Mouse (Mus musculus): ENCODE data around the gene Efemp1. TPM values are rescaled to one million over a fixed set of nuclear protein-coding genes. Genes with fewer than 3 reads are reported as not detected.
A peak's percentile ranks its signal among the peaks of the same experiment; 100 is the strongest.

Efemp1 gene
- polyA plus RNA-seq, 1 experiment from 2014 or later: 58.8 TPM

DNA sequence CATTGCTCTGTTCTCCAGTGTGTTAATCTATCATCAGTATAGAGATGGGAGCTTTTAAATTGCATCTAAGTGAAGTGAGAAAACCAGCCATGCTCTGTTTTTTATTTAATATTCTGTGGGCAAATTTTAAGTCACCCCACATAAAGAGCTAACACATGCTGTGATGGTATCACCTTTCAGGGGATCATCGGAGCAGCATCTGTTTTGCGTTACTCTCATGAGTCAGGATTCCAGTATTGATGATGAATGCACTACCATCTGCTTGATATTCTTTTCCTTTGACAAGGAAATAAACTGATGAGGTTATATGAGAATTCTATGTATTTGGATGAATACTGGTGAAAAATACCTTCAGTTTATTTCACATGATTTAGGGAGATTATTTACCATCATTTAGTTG, 16.1 kb downstream of the Efemp1 start:
- WGBS: 19% methylated on average over 2 of the region's 2 CpGs
- Histone ChIP-seq H3K27me3 (no peaks in the 10 kb centered on the region), H3K9me3 (no peaks in the 10 kb centered on the region), H3K36me3 (no peaks in the 10 kb centered on the region), H3K9ac (no peak overlapping the region), H3K4me3 (no peak overlapping the region), H3K4me1 (peaks cover 6% of the 10 kb centered on the region; the same call in 1 of the 2 replicates), H3K27ac (peak overlapping the region; percentile 26; the same call in 1 of the 2 replicates), H3K4me2 (replicated peaks) (no peak overlapping the region)
- ATAC-seq (ENCODE audit: insufficient number of reproducible peaks, insufficient read depth, low FRiP score, low TSS enrichment): no peak

DNA sequence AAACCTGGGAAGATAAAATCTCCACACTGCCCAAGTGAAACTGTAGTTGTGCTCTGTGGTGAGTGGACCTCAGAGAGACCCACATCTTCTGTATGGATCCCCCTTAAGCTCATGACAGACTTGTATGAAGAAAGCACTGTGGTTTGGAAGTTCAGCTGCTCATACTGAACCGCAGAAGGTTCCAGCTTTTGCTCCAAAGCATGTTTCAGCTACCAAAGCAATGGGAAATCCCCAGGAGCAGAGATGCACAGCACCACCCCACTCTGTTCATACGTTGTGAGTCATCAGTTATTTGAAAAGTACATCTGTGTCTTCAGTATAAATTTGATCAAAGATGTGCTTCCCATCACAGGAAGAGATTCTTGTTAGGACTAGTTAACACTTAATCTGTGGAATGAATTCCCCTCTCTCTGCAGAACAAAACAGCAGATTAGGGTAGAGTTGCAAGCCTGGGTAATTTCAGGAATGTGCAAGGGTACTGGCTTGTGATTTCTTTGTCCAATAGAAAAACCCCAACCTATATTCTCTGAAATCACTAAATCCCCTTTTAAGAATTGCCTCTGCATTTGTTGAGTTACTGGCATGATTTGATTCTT, 28.5 kb downstream of the Efemp1 start:
- 49% methylated on average over 2 of the region's 2 CpGs for WGBS

DNA sequence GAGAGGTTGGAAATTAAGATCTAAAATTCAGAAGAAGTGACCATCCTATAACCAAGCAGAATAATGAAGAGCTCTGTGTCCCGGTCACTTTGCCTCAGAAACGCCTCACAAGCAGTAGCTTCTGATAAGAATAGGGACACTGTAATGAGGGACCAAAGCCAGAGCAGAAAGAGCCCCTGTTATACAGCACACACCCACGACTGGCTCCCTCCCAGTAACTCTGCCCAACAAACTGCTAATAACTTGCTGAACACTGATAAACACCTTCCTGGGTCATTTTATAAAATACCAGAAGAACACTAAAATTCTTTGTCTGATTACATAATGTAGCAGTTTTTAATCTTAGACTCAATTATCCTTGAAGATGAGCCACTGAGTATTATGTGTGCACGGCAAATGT, 30.1 kb downstream of the Efemp1 start:
- no peak overlapping the region for H3K9ac ChIP-seq
- H3K4me1 ChIP-seq: no peaks in the 10 kb centered on the region
- no peak overlapping the region for H3K4me2 ChIP-seq (replicated peaks)
- no peak for ATAC-seq (ENCODE audit: insufficient number of reproducible peaks, insufficient read depth, low FRiP score, low TSS enrichment)
- H3K9me3 ChIP-seq: no peaks in the 10 kb centered on the region
- H3K27me3 ChIP-seq: no peaks in the 10 kb centered on the region
- 39% methylated on average over 4 of the region's 4 CpGs for WGBS
- no peaks in the 10 kb centered on the region for H3K36me3 ChIP-seq
- no peak overlapping the region for H3K4me3 ChIP-seq
- H3K27ac ChIP-seq: no peak overlapping the region

More for the DNA sequence above, 28.5 kb downstream of the Efemp1 start:
- Histone ChIP-seq H3K4me1 (no peaks in the 10 kb centered on the region), H3K36me3 (no peaks in the 10 kb centered on the region), H3K9ac (no peak overlapping the region), H3K4me2 (replicated peaks) (no peak overlapping the region), H3K27ac (no peak overlapping the region; the same call in 1 of the 2 replicates), H3K9me3 (no peaks in the 10 kb centered on the region), H3K4me3 (no peak overlapping the region), H3K27me3 (no peaks in the 10 kb centered on the region)
- no peak for ATAC-seq (ENCODE audit: insufficient number of reproducible peaks, insufficient read depth, low FRiP score, low TSS enrichment)

DNA sequence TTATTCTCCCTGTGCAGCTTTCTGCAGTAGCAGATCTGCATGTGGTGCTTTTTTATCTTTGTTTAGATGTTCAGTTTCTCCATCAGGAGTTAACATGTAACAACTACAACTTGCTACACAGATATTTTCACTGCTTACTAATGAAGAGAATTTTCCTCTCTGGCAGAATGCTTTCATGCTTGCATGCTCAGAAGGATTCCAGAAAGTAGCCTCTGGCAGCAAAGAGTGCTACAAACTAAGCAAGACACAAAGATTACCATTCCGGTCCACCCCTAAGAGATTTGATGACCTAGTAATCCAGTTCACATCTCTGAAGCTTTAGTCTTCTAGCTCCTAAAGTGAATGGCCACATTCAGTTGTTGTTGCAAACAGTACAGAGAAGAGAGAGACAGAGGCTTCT, 36.5 kb downstream of the Efemp1 start:
- Histone ChIP-seq H3K27me3 (no peaks in the 10 kb centered on the region), H3K27ac (no peak overlapping the region), H3K4me2 (replicated peaks) (no peak overlapping the region), H3K9me3 (no peaks in the 10 kb centered on the region), H3K4me1 (no peaks in the 10 kb centered on the region), H3K36me3 (no peaks in the 10 kb centered on the region), H3K4me3 (no peak overlapping the region), H3K9ac (no peak overlapping the region)
- 69% methylated on average over 1 of the region's 1 CpGs for WGBS
- ATAC-seq (ENCODE audit: insufficient number of reproducible peaks, insufficient read depth, low FRiP score, low TSS enrichment): no peak

DNA sequence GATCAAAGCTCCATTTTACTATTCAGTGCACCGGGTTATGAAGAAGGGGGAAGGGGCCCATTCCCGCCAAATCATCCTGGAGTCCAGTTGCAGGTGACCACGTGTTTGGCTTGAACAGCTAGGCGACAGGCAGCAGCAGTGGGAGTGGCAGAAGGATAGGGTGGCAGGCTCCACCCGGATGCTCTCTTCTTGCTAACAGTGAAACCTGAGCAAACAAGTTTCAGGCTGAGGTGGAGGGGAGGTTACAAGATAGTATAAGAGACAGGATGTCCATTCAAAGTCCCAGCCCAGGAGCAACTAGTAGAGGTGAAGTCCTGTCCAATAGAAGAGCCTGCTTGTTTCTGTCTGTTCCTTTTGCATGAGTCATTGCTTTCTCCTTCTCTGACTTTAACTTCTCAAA, 38.5 kb downstream of the Efemp1 start:
- no peak overlapping the region for H3K4me3 ChIP-seq
- no peaks in the 10 kb centered on the region for H3K4me1 ChIP-seq
- WGBS: 56% methylated on average over 5 of the region's 5 CpGs
- no peaks in the 10 kb centered on the region for H3K36me3 ChIP-seq
- no peak overlapping the region for H3K4me2 ChIP-seq (replicated peaks)
- no peak overlapping the region for H3K9ac ChIP-seq
- H3K9me3 ChIP-seq: no peaks in the 10 kb centered on the region
- H3K27me3 ChIP-seq: no peaks in the 10 kb centered on the region
- no peak for ATAC-seq (ENCODE audit: insufficient number of reproducible peaks, insufficient read depth, low FRiP score, low TSS enrichment)
- H3K27ac ChIP-seq: no peak overlapping the region

DNA sequence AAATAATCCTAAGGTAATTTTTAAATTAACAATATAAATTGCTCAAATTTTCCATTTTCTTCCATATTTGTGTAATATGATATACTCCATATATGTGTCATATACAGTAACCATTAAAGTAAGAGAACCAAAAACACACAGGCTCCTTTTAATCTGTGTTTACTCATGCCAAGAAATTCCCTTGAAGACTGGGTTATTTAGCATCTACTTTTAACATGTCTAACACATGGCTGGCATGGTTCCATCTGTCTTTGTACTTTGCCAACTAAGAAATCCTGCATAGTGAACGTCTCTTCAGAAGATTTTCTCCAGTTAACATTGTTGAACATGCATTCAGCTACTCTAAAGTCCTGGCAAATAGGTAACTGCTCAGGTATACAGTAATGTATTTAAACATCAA, 46.4 kb downstream of the Efemp1 start:
- H3K4me3 ChIP-seq: no peak overlapping the region
- H3K9ac ChIP-seq: no peak overlapping the region
- no peaks in the 10 kb centered on the region for H3K9me3 ChIP-seq
- no peaks in the 10 kb centered on the region for H3K36me3 ChIP-seq
- 55% methylated on average over 1 of the region's 1 CpGs for WGBS
- H3K27ac ChIP-seq: no peak overlapping the region
- no peak overlapping the region for H3K4me2 ChIP-seq (replicated peaks)
- no peaks in the 10 kb centered on the region for H3K4me1 ChIP-seq
- no peak for ATAC-seq (ENCODE audit: insufficient number of reproducible peaks, insufficient read depth, low FRiP score, low TSS enrichment)
- no peaks in the 10 kb centered on the region for H3K27me3 ChIP-seq

DNA sequence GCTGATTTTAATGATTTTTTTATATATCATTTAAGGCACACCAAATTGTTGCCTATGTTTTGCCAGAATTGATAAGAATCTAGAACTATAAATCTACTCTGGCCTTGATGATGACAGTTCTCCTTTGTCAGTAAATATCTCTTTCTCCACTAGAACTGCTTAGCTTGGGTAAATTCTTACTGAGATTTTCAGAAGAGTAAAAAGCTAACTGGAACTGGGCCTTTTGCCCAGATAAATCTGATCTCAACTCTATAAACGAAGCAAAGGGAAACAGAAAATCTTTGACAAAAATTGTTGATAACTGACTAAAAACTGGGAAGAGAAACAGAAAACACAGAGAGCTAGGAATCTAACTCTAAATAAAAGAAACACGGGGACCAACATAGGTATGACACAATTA, 51.6 kb downstream of the Efemp1 start:
- Histone ChIP-seq H3K36me3 (no peaks in the 10 kb centered on the region), H3K4me1 (no peaks in the 10 kb centered on the region), H3K4me3 (no peak overlapping the region), H3K27ac (no peak overlapping the region), H3K9ac (no peak overlapping the region), H3K27me3 (no peaks in the 10 kb centered on the region), H3K4me2 (replicated peaks) (no peak overlapping the region), H3K9me3 (no peaks in the 10 kb centered on the region)
- no peak for ATAC-seq (ENCODE audit: insufficient number of reproducible peaks, insufficient read depth, low FRiP score, low TSS enrichment)
- WGBS: 89% methylated on average over 2 of the region's 2 CpGs

DNA sequence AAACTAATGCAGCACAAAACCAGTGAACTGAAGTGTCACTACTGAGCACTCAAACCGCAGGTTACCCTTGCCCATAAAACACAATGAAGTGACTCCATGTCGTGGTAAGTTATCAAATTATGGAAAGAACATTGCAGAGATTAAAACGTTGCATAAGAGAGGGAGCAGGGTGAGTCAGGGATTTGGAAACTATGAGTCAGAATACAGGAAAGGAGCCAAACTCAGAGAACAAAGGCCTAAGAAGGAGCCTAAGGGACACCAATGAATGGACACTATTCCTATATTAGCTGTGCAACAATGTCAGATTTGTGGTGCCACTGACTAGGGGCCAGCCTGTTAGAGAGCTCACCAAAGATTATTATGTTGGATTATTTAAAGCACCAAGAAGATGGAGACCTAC, 53.3 kb downstream of the Efemp1 start:
- H3K27ac ChIP-seq: no peak overlapping the region
- ATAC-seq (ENCODE audit: insufficient number of reproducible peaks, insufficient read depth, low FRiP score, low TSS enrichment): no peak
- no peaks in the 10 kb centered on the region for H3K4me1 ChIP-seq
- no peak overlapping the region for H3K4me2 ChIP-seq (replicated peaks)
- no peaks in the 10 kb centered on the region for H3K36me3 ChIP-seq
- 80% methylated on average over 3 of the region's 3 CpGs for WGBS
- H3K4me3 ChIP-seq: no peak overlapping the region
- H3K9me3 ChIP-seq: no peaks in the 10 kb centered on the region
- no peak overlapping the region for H3K9ac ChIP-seq
- H3K27me3 ChIP-seq: no peaks in the 10 kb centered on the region

DNA sequence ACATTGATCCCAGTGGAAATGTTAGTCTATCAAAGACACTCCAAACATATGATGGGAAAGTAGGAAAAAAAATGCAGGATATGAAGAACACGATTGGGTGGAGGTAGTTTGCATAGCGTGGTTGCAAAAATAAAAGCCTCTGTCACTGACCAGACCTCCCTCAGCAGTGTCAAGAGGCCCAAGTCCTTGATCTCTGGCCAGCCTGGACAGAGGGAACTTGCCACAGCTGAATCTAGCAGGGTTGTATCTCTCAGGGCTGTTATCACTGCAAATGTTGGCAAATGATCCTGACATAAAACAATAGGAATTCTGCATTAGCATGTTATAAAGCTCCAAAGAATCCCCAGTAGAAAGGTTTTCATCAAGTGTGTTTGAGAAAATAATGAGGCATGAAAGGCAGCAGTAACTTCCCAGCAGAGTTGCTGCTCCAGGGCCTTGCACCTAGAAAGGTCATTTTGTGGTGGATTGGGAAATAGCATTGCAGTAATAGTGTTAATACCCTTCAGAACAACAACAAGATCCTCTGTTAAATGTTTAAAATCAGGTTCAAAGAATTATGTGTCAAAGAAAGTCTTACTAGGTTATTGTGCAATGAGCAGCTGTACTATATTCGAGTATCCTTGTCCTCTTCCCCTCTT, 56.0 kb downstream of the Efemp1 start:
- Histone ChIP-seq H3K27ac (no peak overlapping the region), H3K4me1 (no peaks in the 10 kb centered on the region), H3K27me3 (no peaks in the 10 kb centered on the region), H3K9ac (no peak overlapping the region), H3K4me2 (replicated peaks) (no peak overlapping the region), H3K36me3 (no peaks in the 10 kb centered on the region), H3K9me3 (no peaks in the 10 kb centered on the region), H3K4me3 (no peak overlapping the region)
- WGBS: 58% methylated on average over 3 of the region's 3 CpGs
- no peak for ATAC-seq (ENCODE audit: insufficient number of reproducible peaks, insufficient read depth, low FRiP score, low TSS enrichment)

DNA sequence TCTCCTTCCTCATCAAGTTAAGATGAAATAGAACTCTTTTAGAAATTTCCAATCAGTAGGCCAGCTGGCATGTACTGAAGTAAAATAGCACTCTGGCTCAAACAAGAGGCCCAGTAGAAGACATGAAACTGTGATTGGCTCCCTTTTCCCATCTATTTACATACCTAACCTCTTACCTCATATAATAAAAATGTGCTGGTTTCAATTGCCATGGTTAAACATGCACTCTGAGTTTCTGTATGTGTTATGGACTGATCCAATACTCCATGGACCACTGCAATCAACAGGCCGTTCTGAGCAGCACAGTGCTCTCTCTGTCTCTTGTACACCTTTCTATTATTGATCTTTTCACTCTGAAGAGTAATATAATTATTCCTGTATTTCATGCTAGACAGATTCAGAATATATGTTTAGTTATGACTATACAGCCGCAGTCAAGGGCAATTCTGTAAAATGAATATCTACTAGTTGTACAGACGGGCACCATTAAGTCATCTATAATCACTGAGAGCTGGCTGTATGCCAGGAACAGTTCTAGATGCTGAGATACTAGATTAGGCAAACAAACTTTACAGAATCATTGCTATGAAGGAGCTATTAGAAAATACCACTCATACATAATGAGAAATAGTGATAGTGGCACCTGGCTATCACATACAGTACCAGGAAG, 59.6 kb downstream of the Efemp1 start:
- Histone ChIP-seq H3K27ac (no peak overlapping the region), H3K9me3 (no peaks in the 10 kb centered on the region), H3K4me2 (replicated peaks) (no peak overlapping the region), H3K36me3 (no peaks in the 10 kb centered on the region), H3K4me1 (no peaks in the 10 kb centered on the region), H3K4me3 (no peak overlapping the region), H3K9ac (no peak overlapping the region), H3K27me3 (no peaks in the 10 kb centered on the region)
- ATAC-seq (ENCODE audit: insufficient number of reproducible peaks, insufficient read depth, low FRiP score, low TSS enrichment): no peak
- WGBS: 79% methylated on average over 3 of the region's 3 CpGs

DNA sequence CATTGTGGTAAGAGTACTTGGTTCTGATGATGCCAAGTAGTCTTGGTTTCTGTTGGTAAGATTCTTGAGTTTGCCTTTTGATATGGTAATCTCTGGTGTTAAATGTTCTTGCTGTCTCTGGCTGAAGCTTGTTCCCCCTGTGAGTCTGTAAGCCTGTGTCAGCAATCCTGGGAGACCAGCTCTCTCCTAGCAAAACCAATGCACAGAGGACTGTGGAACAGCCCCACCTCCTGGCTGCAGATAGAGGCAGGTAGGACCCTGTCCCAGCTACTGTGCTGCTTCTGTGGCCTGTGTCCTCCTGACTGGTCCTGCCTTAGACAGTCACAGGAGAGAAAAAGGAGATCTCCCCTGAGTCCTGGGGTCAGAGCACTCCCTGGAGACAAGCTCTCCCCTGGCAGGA, 81.4 kb downstream of the Efemp1 start:
- no peak for ATAC-seq (ENCODE audit: insufficient number of reproducible peaks, insufficient read depth, low FRiP score, low TSS enrichment)
- Histone ChIP-seq H3K4me2 (replicated peaks) (no peak overlapping the region), H3K4me3 (no peak overlapping the region), H3K27ac (no peak overlapping the region), H3K27me3 (no peaks in the 10 kb centered on the region), H3K9ac (no peak overlapping the region), H3K9me3 (no peaks in the 10 kb centered on the region), H3K36me3 (no peaks in the 10 kb centered on the region), H3K4me1 (no peaks in the 10 kb centered on the region)

DNA sequence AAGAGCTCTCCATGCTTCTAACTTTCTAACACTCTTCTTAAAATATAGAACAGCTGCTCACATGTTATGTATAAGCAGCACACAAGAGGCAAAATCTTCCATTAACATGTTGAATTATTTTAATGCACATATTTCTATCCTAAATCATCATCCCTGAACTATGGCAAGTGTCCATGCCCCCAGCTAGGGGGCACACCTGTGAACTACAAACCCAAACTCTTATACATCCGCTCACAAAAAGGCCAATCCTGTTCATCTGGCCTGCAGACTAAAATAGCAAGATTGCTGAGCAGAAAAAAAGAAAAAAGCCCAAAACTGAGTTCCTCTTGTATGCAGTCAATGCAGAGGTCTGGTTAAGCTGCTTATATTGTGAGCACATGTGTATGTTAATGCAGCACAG, 86.6 kb downstream of the Efemp1 start:
- Histone ChIP-seq H3K4me1 (no peaks in the 10 kb centered on the region), H3K27me3 (no peaks in the 10 kb centered on the region), H3K36me3 (no peaks in the 10 kb centered on the region), H3K9ac (no peak overlapping the region), H3K4me2 (replicated peaks) (no peak overlapping the region), H3K27ac (no peak overlapping the region), H3K4me3 (no peak overlapping the region), H3K9me3 (no peaks in the 10 kb centered on the region)
- no peak for ATAC-seq (ENCODE audit: insufficient number of reproducible peaks, insufficient read depth, low FRiP score, low TSS enrichment)
- WGBS: 48% methylated on average over 1 of the region's 1 CpGs
